Mouse (Mus musculus) activated CD4-positive, CD25-positive, alpha-beta regulatory T cell, adult 9 weeks (primary cell): Measurements from ENCODE around the gene Baiap2l2. TPM values are rescaled to one million over a fixed set of nuclear protein-coding genes. Genes with fewer than 3 reads are reported as not detected.

ENCODE experiments used
- polyA plus RNA-seq: library from polyadenylated mRNA; unstranded; fragments of 100-300 nt; shearing (Covaris generic); gene quantifications from one replicate; pipeline ENCODE4 v1.2.1, GENCODE M21; 2017

The Baiap2l2 gene
- polyA plus RNA-seq = not detected

GRCm38 (mm10) chr15:79285399-79285798 lies at the start of gene Baiap2l2:
Baiap2l2 (minus strand) TSS chr15:79285537.

GRCm38 (mm10) chr15:79328058-79328938 lies 43.0 kb upstream of the Baiap2l2 start, which contains the start of gene Pla2g6:
Pla2g6 (minus strand) TSS chr15:79328390.

GRCm38 (mm10) chr15:79254661-79255060 lies 30.7 kb downstream of the Baiap2l2 start, which contains the start of gene Slc16a8:
Slc16a8 (minus strand) TSS chr15:79254761.

GRCm38 (mm10) chr15:79229058-79229821 lies 56.1 kb downstream of the Baiap2l2 start, which contains the start of the genes Pick1 and Gm49486:
Pick1 (plus strand) TSS chr15:79229173.
Gm49486 (plus strand) TSS chr15:79229391.

Other genes with a start within 250 kb of the Baiap2l2 start
- gene Galr3, start 243.7 kb downstream of the Baiap2l2 start, polyA plus RNA-seq = not detected
- gene Ankrd54, start 222.6 kb downstream of the Baiap2l2 start, polyA plus RNA-seq = 8.9 TPM
- gene Eif3l, start 210.4 kb downstream of the Baiap2l2 start, polyA plus RNA-seq = 185 TPM
- 24.9 TPM for gene Micall1, start 176.6 kb downstream of the Baiap2l2 start, polyA plus RNA-seq
- 170 TPM for gene Polr2f, start 144.5 kb downstream of the Baiap2l2 start, polyA plus RNA-seq
- 2.3 TPM for gene 1700088E04Rik, start 144.3 kb downstream of the Baiap2l2 start, polyA plus RNA-seq
- gene Sox10, start 120.3 kb downstream of the Baiap2l2 start, polyA plus RNA-seq = not detected
- 44.4 TPM for gene Pick1, start 56.4 kb downstream of the Baiap2l2 start, polyA plus RNA-seq
- gene Gm49486, start 56.1 kb downstream of the Baiap2l2 start, polyA plus RNA-seq = not detected
- not detected for gene Slc16a8, start 30.8 kb downstream of the Baiap2l2 start, polyA plus RNA-seq
- gene Pla2g6, start 42.9 kb upstream of the Baiap2l2 start, polyA plus RNA-seq = 17.6 TPM
- gene Maff, start 61.1 kb upstream of the Baiap2l2 start, polyA plus RNA-seq = 0.18 TPM
- 37.2 TPM for gene Tmem184b, start 118.0 kb upstream of the Baiap2l2 start, polyA plus RNA-seq
- 7.7 TPM for gene Csnk1e, start 170.0 kb upstream of the Baiap2l2 start, polyA plus RNA-seq
- not detected for gene Kcnj4, start 219.7 kb upstream of the Baiap2l2 start, polyA plus RNA-seq
- gene Kdelr3, start 230.9 kb upstream of the Baiap2l2 start, polyA plus RNA-seq = 0.20 TPM